Mouse (Mus musculus) gonadal fat pad, adult 2 months (tissue): ENCODE data around the gene Pkd2. TPM values are rescaled to one million over a fixed set of nuclear protein-coding genes. Genes with fewer than 3 reads are reported as not detected.
"Not testable (repeated sequence)": the region's sequence is repeated elsewhere in the genome, so short reads cannot be mapped to it uniquely, and the experiment has no call there.

Experiments used
- DNase-seq: peaks from one replicate; pipeline ENCODE4 v3.0.0-alpha.2; 2012; ENCODE audit warnings: low read depth
- polyA plus RNA-seq: library from polyadenylated mRNA; depleted of rRNA; stranded (reverse); fragments of >200 nt; gene quantifications from 2 replicates; pipeline ENCODE4 v1.2.3, GENCODE M21; 2012; rRNA removed

The Pkd2 gene
- 16.9 and 18.1 TPM in 2 replicates for polyA plus RNA-seq

GRCm38 (mm10) chr5:104458832-104459705, at the start of gene Pkd2:
Gene Pkd2, plus strand, starts transcription at chr5:104459450.
- DNase-seq = no peak

- DNase-seq = no peak
Measured at GRCm38 (mm10) chr5:104415999-104416398, 43.3 kb upstream of the Pkd2 start.

GRCm38 (mm10) chr5:104417028-104417427, 42.2 kb upstream of the Pkd2 start:
- no peak for DNase-seq

GRCm38 (mm10) chr5:104417721-104418120, 41.5 kb upstream of the Pkd2 start:
- no peak for DNase-seq

GRCm38 (mm10) chr5:104422039-104422438, 37.2 kb upstream of the Pkd2 start:
- DNase-seq = no peak

- no peak for DNase-seq
Measured at GRCm38 (mm10) chr5:104423861-104424260, 35.4 kb upstream of the Pkd2 start.

- no peak for DNase-seq
Measured at GRCm38 (mm10) chr5:104425949-104426348, 33.3 kb upstream of the Pkd2 start.

GRCm38 (mm10) chr5:104432886-104433285, 26.4 kb upstream of the Pkd2 start:
- DNase-seq = no peak

- no peak for DNase-seq
Measured at GRCm38 (mm10) chr5:104433968-104434565, 25.2 kb upstream of the Pkd2 start.

GRCm38 (mm10) chr5:104434835-104435301, 24.4 kb upstream of the Pkd2 start, which contains the start of gene Spp1:
Gene Spp1, plus strand, starts transcription at chr5:104435118.
- DNase-seq = no peak

- no peak for DNase-seq
Measured at GRCm38 (mm10) chr5:104436406-104437076, 22.7 kb upstream of the Pkd2 start.

GRCm38 (mm10) chr5:104442396-104442795, 16.9 kb upstream of the Pkd2 start:
- DNase-seq = no peak

GRCm38 (mm10) chr5:104442850-104443249, 16.4 kb upstream of the Pkd2 start:
- DNase-seq = no peak

GRCm38 (mm10) chr5:104446156-104446555, 13.1 kb upstream of the Pkd2 start:
- no peak for DNase-seq

- DNase-seq = not testable (repeated sequence)
Measured at GRCm38 (mm10) chr5:104448346-104448745, 10.9 kb upstream of the Pkd2 start.

- DNase-seq = no peak
Measured at GRCm38 (mm10) chr5:104449491-104449890, 9.8 kb upstream of the Pkd2 start.

GRCm38 (mm10) chr5:104453075-104453474, 6.2 kb upstream of the Pkd2 start:
- no peak for DNase-seq

GRCm38 (mm10) chr5:104454564-104454963, 4.7 kb upstream of the Pkd2 start:
- no peak for DNase-seq

GRCm38 (mm10) chr5:104459706-104460455, 631 bp downstream of the Pkd2 start:
- DNase-seq = no peak

GRCm38 (mm10) chr5:104460456-104460838, 1.2 kb downstream of the Pkd2 start:
- DNase-seq = no peak

- no peak for DNase-seq
Measured at GRCm38 (mm10) chr5:104460856-104461255, 1.6 kb downstream of the Pkd2 start.

- DNase-seq = no peak
Measured at GRCm38 (mm10) chr5:104465279-104465678, 6.0 kb downstream of the Pkd2 start.
